17 mouse cellular contexts compared by ENCODE assay signal in genomic region chr13:93070406-93070805, GRCm38 (mm10).
DNase-seq lines count a peak whose midpoint lies in the region; ATAC-seq and TF ChIP-seq lines count a peak whose summit lies in the region.
"Had no signal": no experiment of that assay in that cellular context is flagged by ENCODE, and none has a peak within 500 bp of the region (broad histone marks: within the 10 kb centered on the region; RNA-seq: fewer than 3 reads in every experiment).

No protein-coding gene starts in this region.

- no peak overlapping the region for H3K4me3 ChIP-seq in heart, postnatal 0 days (ENCODE audit: low read depth, low read length)
- no peak overlapping the region for H3K4me3 ChIP-seq in neural tube, embryonic 11.5 days (ENCODE audit: low read depth, low read length)
- H3K4me3 ChIP-seq in neural tube, embryonic 15.5 days (replicated peaks): no peak overlapping the region
- no peak overlapping the region for H3K4me3 ChIP-seq in embryonic facial prominence, embryonic 11.5 days (ENCODE audit: low read depth, low read length)
- no peak overlapping the region for H3K4me3 ChIP-seq in kidney, adult 2 months (ENCODE audit: insufficient read depth, low read depth, low read length)
- H3K4me3 ChIP-seq: forebrain, embryonic 12.5 days; heart, embryonic 12.5 days; limb, embryonic 13.5 days; liver, embryonic 15.5 days had no signal

- H3K4me1 ChIP-seq in heart, postnatal 0 days (ENCODE audit: control insufficient read depth, insufficient read depth): peaks cover 2% of the 10 kb centered on the region
- 0 out of 2 replicates have a peak, but pooled peaks cover 6% of the 10 kb centered on the region for H3K4me1 ChIP-seq in neural tube, embryonic 11.5 days (ENCODE audit: control insufficient read depth, insufficient read depth, low read length)
- peaks cover 21% of the 10 kb centered on the region for H3K4me1 ChIP-seq in neural tube, embryonic 15.5 days
- peaks cover 3% of the 10 kb centered on the region; the same call in 1 of the 2 replicates for H3K4me1 ChIP-seq in embryonic facial prominence, embryonic 11.5 days (ENCODE audit: control insufficient read depth, insufficient read depth, low read length)
- H3K4me1 ChIP-seq in kidney, adult 2 months (ENCODE audit: control insufficient read depth, insufficient read depth, low read length): 0 out of 2 replicates have a peak, but pooled peaks cover 2% of the 10 kb centered on the region
- H3K4me1 ChIP-seq: liver, embryonic 15.5 days had no signal

- TF ChIP-seq POLR2A in kidney, adult 2 months (IDR thresholded peaks at IDR 0.05; ENCODE audit: low read depth, low read length): no peak

- WGBS in heart, postnatal 0 days: 46% methylated on average over 8 of the region's 8 CpGs
- WGBS in neural tube, embryonic 11.5 days: 38% methylated on average over 8 of the region's 8 CpGs
- WGBS in neural tube, embryonic 15.5 days: 28% methylated on average over 8 of the region's 8 CpGs
- WGBS in embryonic facial prominence, embryonic 11.5 days: 33% methylated on average over 8 of the region's 8 CpGs
- WGBS in kidney, adult 2 months: 62% methylated on average over 8 of the region's 8 CpGs

- peak overlapping the region; percentile 17; the same call in 1 of the 2 replicates for H3K27ac ChIP-seq in heart, postnatal 0 days (ENCODE audit: low read depth)
- H3K27ac ChIP-seq in neural tube, embryonic 11.5 days (ENCODE audit: low read depth, low read length): no peak overlapping the region
- no peak overlapping the region for H3K27ac ChIP-seq in neural tube, embryonic 15.5 days (replicated peaks)
- no peak overlapping the region for H3K27ac ChIP-seq in embryonic facial prominence, embryonic 11.5 days (replicated peaks; ENCODE audit: low read depth, low read length)
- H3K27ac ChIP-seq in kidney, adult 2 months (ENCODE audit: insufficient read depth, low read depth, low read length): no peak overlapping the region
- H3K27ac ChIP-seq: forebrain, embryonic 12.5 days; kidney, postnatal 0 days; limb, embryonic 13.5 days; liver, embryonic 15.5 days had no signal

- TF ChIP-seq CTCF in heart, postnatal 0 days (IDR thresholded peaks at IDR 0.05; ENCODE audit: low read depth): no peak
- no peak for TF ChIP-seq CTCF in kidney, adult 2 months (conservative IDR thresholded peaks at IDR 0.05; ENCODE audit: insufficient read depth, insufficient read length, low read depth, low read length)

- H3K9ac ChIP-seq in heart, postnatal 0 days (replicated peaks; ENCODE audit: low read depth, low read length): no peak overlapping the region
- H3K9ac ChIP-seq in neural tube, embryonic 11.5 days (ENCODE audit: low read length): no peak overlapping the region
- no peak overlapping the region for H3K9ac ChIP-seq in neural tube, embryonic 15.5 days (replicated peaks)
- H3K9ac ChIP-seq in embryonic facial prominence, embryonic 11.5 days (replicated peaks; ENCODE audit: low read length): no peak overlapping the region
- H3K9ac ChIP-seq: forebrain, embryonic 12.5 days; heart, embryonic 12.5 days; limb, embryonic 13.5 days; liver, embryonic 15.5 days had no signal

- DNase-seq in heart, postnatal 0 days (ENCODE audit: low spot score): no peak
- no peak for DNase-seq in heart, postnatal 4 days
- peak; percentile 40 for DNase-seq in neural tube, embryonic 11.5 days (ENCODE audit: low spot score)
- DNase-seq in embryonic facial prominence, embryonic 11.5 days (ENCODE audit: low spot score): peak; percentile 26
- no peak for DNase-seq in kidney, adult 2 months
- DNase-seq: cerebellum, adult 11 months; cerebellum, postnatal 36 days; heart, postnatal 36 days; right cerebral cortex, postnatal 14 days had no signal

- no peaks in the 10 kb centered on the region for H3K27me3 ChIP-seq in heart, postnatal 0 days (ENCODE audit: control insufficient read depth, insufficient read depth, low read length)
- no peaks in the 10 kb centered on the region for H3K27me3 ChIP-seq in neural tube, embryonic 11.5 days (ENCODE audit: control insufficient read depth, insufficient read depth, low read length)
- H3K27me3 ChIP-seq in neural tube, embryonic 15.5 days (replicated peaks): no peaks in the 10 kb centered on the region
- no peaks in the 10 kb centered on the region for H3K27me3 ChIP-seq in embryonic facial prominence, embryonic 11.5 days (ENCODE audit: control insufficient read depth, insufficient read depth, low read length)
- no peaks in the 10 kb centered on the region for H3K27me3 ChIP-seq in kidney, adult 2 months (replicated peaks; ENCODE audit: control insufficient read depth, insufficient read depth, low read length)
- H3K27me3 ChIP-seq: forebrain, embryonic 12.5 days; heart, embryonic 12.5 days; limb, embryonic 13.5 days; liver, embryonic 15.5 days had no signal

- no peak for TF ChIP-seq EP300 in heart, postnatal 0 days (IDR thresholded peaks at IDR 0.05; ENCODE audit: low read depth)

- H3K9me3 ChIP-seq in heart, postnatal 0 days (replicated peaks; ENCODE audit: control insufficient read depth, low read length): no peaks in the 10 kb centered on the region
- H3K9me3 ChIP-seq in neural tube, embryonic 11.5 days (ENCODE audit: control insufficient read depth, low read length): no peaks in the 10 kb centered on the region
- H3K9me3 ChIP-seq in neural tube, embryonic 15.5 days (replicated peaks): no peaks in the 10 kb centered on the region
- H3K9me3 ChIP-seq in embryonic facial prominence, embryonic 11.5 days (replicated peaks; ENCODE audit: control insufficient read depth, low read length): no peaks in the 10 kb centered on the region
- H3K9me3 ChIP-seq: forebrain, embryonic 12.5 days; heart, embryonic 12.5 days; limb, embryonic 13.5 days; liver, embryonic 15.5 days had no signal

- no peak overlapping the region for H3K4me2 ChIP-seq in heart, postnatal 0 days (ENCODE audit: low read depth, low read length)
- H3K4me2 ChIP-seq in neural tube, embryonic 11.5 days (ENCODE audit: low read depth): no peak overlapping the region
- no peak overlapping the region for H3K4me2 ChIP-seq in neural tube, embryonic 15.5 days
- no peak overlapping the region for H3K4me2 ChIP-seq in embryonic facial prominence, embryonic 11.5 days (ENCODE audit: low read depth, low read length)
- H3K4me2 ChIP-seq: forebrain, embryonic 12.5 days; heart, embryonic 12.5 days; limb, embryonic 13.5 days; liver, embryonic 15.5 days had no signal

- peaks cover 34% of the 10 kb centered on the region for H3K36me3 ChIP-seq in heart, postnatal 0 days (replicated peaks; ENCODE audit: control insufficient read depth, insufficient read depth, low read length)
- no peaks in the 10 kb centered on the region for H3K36me3 ChIP-seq in neural tube, embryonic 11.5 days (ENCODE audit: control insufficient read depth, insufficient read depth, low read length)
- H3K36me3 ChIP-seq in neural tube, embryonic 15.5 days: no peaks in the 10 kb centered on the region
- no peaks in the 10 kb centered on the region for H3K36me3 ChIP-seq in embryonic facial prominence, embryonic 11.5 days (replicated peaks; ENCODE audit: control insufficient read depth, insufficient read depth, low read depth, low read length)
- H3K36me3 ChIP-seq in kidney, adult 2 months (ENCODE audit: control insufficient read depth, insufficient read depth, low read length): no peaks in the 10 kb centered on the region
- H3K36me3 ChIP-seq: forebrain, embryonic 12.5 days; limb, embryonic 13.5 days; liver, embryonic 15.5 days had no signal

- no peak for ATAC-seq in heart, postnatal 0 days (ENCODE audit: insufficient read depth, low read depth)
- no peak for ATAC-seq in neural tube, embryonic 11.5 days (ENCODE audit: insufficient read depth, low FRiP score, low TSS enrichment)
- no peak for ATAC-seq in neural tube, embryonic 15.5 days (ENCODE audit: low FRiP score)
- no peak for ATAC-seq in embryonic facial prominence, embryonic 11.5 days (replicated peaks; ENCODE audit: insufficient number of reproducible peaks, low FRiP score, low TSS enrichment, low read depth)
- no peak for ATAC-seq in frontal cortex, adult (ENCODE audit: low TSS enrichment)
- ATAC-seq: intestine, embryonic 16.5 days had no signal

Comparison
In these comparisons a context has a peak if more than half of its experiments do, and no peak if none do; other contexts are left out.
1. DNase-seq: peak in neural tube, embryonic 11.5 days (single experiment) and embryonic facial prominence, embryonic 11.5 days (single experiment); none in heart, postnatal 0 days (single experiment), heart, postnatal 4 days (single experiment) and kidney, adult 2 months (single experiment).